Mouse (Mus musculus) adrenal gland, postnatal 10 days (tissue): Measurements from ENCODE around the gene Pfn1. TPM values are rescaled to one million over a fixed set of nuclear protein-coding genes. Genes with fewer than 3 reads are reported as not detected.

Experiments used
- DNase-seq: peaks from one replicate; pipeline ENCODE4 v3.0.0; 2021; ENCODE audit warnings: mixed read lengths
- total RNA-seq, 2 experiments: library from RNA; stranded (reverse); gene quantifications; 2 replicates each; pipeline ENCODE4 v1.2.3; 2021

Gene Pfn1
- total RNA-seq, 2 experiments from 2014 or later = 677 to 708 TPM

DNA sequence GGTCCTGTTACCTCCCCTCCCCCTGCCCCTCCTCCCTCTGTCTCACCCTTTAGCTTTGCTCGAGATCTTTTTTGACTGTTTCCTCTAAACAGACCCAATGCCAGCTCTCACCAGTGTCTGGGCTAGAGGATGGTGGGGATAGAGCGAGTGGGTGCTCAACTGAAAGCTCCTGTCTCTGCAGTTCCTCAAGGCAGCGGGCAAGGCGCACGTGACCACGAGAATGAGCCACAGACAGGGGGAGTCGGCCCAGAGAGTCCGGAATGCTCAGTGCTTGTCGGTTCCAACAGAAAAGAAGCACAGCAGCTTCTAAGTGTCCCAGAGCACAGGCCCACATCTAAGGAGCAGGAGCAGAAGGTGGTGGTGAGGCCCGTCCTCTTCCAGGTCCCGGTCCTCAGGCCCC is 20.1 kb upstream of the Pfn1 start:
- DNase-seq = no peak

DNA sequence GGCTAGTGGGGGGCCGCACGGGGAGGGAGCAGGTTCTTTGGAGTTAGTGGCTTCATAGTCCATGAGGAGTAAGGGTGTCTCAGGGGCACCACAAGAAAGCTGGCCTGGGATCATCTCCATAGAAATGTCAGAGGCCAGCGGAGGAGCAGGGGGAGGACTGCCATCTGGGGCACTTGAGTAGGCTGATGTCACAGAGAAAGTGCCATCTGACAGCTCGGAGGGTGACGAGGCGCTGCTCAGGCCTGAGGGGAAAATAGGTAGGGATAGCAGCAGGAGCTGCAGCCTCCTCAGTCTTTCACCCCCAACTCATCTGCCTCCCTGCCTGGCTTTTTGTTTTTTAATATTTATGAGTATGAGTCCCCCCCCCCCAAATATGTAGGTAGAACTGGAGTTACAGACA is 19.6 kb upstream of the Pfn1 start:
- no peak for DNase-seq

DNA sequence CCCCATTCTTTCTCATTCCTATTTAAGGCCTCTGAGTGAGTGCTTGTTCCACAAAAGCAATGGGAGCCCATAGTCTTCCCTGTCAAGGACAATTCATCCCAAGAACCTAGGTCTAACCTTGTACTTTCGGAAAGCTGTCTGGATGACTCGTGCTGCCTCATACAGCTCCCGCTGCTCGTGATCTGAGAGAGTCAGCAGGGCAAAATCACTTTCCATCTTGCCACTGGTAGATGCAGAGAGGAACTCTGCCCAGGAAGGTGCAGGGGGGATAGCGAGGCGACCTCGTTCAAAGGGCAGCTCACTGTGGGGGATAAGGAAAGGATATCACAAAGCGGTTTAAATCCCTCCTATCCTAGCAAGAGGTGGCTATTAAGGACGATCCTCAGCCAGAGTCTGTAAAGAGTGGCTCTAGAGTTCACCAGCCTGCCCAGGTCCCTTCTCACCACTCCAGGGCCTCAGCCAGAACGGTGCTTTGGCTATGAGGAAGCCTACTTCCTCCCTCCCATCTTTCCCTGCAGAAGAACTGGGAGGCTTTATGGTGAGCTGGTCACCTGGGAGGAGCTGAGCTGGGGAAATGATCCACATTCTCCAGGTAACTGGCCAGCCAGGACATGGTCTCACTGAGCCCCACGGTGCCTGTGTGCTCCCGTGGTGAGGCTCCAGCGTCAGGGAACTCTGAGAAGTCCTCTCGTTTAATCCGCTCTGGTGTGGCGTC is 17.0 kb upstream of the Pfn1 start:
- peak; percentile 48 for DNase-seq

DNA sequence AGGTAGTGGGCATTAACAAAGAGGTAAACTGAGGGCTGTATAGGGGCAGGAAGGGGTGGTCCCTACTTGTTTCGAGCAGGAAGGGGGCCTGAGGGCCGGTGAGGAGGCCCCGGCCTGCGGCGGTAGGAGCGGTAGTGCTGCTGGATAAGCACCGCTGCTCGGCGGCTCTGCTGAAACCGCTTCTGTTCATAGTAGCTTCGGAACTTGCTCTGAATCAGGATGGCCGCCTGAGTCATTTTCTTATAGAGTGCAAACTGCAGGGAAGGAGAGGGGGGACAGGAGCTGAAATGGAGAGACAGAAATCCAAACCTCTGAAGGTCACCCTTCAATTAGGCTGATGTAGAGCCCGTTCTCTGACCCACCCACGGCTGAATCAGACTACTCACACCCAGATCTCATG is 16.0 kb upstream of the Pfn1 start:
- DNase-seq = peak; percentile 57

DNA sequence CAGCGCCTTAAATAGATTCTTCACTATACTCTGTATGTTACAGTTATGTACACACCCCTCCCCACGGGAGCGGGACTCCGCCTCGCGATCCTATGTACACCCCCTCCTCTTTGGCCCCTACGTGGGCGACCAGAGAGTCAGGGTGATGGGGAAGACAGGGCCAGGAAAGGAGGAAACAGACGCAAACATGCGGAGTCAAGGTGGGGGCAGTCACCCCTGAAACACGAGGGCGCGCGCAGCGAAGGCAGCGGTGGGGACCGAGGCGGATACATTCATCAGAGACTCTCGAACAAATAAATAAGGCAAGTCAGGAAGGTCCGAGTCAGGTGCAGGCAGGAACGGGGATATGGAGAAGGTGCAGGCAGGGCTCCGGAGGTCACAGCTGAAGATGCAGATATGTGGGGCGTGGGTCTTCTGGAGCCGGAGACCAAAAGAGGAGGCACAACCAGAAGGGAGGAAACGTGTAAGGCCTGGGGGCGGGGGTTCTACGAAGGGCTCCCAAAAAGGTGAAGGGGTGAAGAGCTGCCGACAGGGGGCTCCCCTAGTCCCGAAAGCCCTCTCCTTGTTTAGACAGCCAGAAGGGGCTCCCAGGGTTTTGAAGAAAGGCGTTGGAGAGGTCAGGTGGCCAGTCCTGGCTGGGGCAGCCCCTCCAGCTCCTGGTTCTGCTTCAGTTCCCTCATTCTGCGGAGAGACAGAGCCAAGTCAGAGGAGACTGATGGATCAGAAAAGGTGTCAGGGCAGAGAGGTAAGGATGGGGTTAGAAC is 15.3 kb upstream of the Pfn1 start:
- DNase-seq = peak; percentile 83

DNA sequence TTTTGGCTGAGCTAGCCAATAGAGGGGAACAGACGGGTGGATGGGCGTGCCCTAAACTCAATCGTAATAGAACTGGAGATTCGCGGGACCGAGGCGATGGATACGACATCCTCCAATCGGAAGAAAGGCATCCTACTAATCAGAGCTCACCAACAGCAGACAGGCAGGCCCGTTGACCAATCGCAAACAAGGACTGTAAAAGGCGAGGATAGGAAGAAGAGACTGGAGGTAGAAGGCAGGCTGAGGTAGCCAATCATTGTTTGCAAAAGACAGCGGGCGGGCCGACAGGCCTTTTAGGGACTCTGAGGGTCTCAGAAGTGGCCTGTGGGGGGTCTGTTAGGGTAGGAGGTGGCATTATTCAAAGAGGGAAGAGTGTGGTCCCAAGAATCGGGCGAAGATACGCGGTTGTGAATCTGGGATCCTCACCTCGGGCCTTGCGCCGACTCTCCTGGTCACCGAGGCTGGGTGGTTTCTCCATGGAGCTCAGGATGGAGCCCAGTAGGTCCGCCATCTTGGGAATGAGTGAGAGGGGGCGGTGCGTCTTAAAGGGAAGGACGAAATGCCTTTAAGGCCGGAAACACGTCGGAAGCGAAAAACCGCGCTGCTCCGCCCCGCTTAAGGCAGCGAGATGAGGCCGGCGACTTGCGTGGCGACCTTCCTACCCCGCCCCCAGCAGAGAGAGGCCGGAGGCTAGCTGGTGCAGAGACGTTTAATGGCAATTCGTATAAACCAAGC is 14.5 kb upstream of the Pfn1 start, which contains the start of gene Spag7:
Spag7 (minus strand) TSS at position 646 of the 735 bp plus-strand sequence.
- peak; percentile 96 for DNase-seq

DNA sequence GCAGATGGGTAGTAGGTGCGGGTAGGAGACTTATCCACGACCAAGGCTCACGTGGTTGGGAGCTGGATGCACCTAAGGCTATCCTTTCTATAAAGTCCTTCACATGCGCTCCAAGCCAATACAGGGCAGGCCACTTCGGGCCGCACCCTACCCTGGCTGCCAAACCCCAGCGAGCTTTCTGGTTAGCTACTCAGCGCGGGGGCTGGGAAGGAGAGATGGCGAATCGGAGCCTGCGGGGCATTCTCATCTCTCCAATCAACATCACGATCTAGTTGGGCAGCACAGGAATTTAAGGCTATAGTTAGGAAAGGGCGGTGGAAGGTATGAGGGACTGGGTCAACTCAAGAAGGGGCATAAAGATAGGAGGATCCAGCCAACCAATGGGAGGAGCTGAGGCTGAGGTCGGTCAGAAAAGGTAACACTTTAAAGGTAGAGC is 13.9 kb upstream of the Pfn1 start:
- peak; percentile 79 for DNase-seq

DNA sequence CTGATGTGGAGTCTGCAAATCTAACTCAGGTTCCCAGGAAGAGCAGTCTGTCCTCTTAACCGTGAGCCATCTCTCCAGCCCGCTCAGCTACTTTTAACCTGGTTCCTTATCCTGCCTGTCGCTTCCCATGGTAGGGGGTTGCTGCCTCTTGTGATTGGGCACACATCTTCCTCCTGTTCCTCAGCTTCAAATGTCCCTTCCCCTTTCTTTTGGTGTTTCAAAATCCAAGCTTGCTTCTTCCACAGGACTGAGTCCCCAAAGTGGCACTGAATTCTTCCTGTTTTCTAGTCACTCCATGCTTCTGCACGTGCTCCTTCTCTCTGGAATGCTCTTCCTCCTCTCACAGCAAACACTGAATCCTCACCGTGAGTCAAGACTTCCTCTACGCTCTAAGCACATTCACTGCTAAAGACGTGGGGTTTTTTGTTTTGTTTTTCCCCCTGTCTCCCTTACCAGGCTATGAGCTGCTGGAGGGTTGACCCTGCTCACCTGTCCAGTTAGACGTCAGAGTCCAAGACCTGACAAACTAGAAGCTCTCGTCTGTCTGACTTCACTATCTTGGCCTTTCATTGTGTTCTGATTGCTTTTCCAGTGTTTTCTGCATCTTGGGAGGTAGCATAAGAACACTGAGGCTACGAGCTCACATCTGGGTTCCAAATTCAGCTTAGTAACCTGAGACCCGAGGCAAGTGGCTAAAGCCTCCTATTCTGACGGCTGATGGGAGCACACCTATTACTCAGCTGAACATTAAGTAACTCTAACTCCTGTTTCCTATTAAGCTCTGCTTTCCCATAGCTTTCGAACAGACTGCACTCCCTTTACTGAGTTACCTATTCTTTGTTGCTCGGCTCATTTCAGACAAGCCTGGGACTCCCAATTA is 13.1 kb upstream of the Pfn1 start:
- no peak for DNase-seq

DNA sequence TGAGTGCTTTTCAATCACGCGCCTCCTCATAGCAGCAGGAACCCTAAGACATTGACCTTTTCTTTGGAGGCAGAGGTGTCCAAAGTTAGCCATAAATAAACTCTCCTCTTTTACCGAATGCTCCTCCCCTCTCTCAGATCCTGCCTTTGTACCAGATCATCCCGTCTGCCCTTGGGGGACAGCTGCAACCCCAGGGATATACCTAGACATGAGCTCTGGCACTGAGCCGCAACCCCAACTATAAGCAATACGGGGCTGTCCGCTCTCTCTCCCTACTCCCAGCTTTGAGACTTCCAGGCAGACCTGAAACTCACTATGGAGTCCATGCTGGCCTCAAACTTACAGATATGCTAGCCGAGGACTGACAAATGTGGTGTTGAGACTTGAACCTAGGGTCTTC is 12.2 kb upstream of the Pfn1 start:
- DNase-seq = no peak

DNA sequence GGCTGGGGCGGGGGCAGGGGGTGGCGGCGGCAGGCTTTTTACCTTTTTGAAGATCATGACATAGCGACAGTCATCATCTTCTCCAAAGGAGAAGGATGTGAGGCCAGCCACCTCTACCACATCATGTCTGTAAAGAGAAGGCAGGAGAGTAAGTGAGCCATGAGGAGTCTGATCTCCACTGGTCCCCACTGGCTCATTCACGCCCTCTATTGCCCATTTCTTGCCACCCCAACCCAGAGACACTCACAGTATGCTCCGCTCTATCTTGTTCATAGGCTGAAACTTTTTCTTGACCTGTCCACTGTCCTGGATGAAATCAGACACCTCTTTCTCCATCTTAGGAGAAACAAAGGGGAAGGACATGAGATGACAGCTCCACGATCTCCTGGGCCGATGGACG is 10.3 kb upstream of the Pfn1 start:
- DNase-seq = no peak

DNA sequence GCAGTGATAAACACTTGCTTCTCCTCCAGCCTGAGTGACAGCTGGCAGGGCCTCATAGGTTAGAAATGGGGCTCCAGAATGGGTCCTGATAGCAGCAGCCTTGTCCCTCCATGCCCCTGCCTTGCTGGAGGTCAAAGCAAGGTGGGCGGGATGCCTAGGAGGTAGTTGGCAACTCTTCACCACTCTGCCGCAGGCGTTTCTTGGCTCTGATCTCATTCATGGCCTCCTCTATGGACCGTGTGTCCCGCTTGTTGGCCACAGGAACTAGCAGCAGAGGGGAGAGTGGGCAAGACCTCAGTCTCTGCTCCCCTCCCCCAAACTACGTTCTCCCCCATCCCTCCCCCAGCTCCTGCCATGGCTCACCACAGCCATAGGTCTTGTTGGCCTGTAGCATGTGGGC is 9.5 kb upstream of the Pfn1 start:
- DNase-seq = no peak

DNA sequence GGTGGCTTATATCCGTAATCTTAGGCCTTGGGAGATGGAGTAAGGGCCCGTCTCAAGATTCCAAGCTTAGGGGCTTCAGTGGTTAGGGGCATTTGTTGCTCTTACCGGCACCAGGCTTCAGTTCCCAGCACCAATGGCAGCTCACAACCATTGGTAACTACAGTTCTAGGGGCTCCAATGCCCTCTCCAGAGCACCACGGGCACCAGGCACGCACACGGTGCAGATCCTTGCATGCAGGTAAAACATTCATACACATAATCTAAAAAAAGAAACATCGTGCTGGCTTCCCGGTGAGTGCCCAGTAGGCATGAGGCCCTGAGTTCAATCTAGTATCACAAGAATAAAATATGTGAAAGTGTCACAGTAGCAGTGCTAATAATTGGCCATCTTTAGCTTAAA is 8.7 kb upstream of the Pfn1 start:
- no peak for DNase-seq

DNA sequence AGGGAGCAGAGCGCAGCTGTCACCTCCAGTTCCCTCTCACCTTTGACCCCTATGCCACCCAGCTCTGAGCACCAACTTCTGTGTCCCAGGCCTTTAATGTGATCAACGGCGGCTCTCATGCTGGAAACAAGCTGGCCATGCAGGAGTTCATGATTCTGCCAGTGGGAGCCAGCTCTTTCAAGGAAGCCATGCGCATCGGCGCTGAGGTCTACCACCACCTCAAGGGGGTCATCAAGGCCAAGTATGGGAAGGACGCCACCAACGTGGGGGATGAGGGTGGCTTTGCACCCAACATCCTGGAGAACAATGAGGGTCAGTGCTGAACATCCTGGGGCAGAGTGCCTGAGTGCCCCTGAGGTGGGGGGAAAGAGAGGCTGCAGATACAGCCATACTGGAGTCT is 6.1 kb upstream of the Pfn1 start:
- no peak for DNase-seq

DNA sequence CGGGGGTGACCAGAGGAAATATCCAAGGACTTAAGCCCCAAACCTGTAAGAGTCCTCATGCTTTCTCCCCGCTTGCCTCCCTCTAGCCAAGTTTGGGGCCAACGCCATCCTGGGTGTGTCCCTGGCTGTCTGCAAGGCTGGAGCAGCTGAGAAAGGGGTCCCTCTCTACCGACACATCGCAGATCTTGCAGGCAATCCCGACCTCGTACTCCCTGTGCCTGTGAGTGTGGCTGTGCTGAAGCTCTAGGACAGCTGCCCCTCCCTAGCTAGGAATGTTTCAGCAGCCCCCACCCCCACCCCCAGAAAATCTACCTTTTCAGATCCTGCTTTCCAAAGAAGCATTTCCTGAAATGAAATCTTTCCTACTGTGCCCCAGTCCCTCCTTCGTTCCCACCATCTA is 4.5 kb upstream of the Pfn1 start:
- no peak for DNase-seq

DNA sequence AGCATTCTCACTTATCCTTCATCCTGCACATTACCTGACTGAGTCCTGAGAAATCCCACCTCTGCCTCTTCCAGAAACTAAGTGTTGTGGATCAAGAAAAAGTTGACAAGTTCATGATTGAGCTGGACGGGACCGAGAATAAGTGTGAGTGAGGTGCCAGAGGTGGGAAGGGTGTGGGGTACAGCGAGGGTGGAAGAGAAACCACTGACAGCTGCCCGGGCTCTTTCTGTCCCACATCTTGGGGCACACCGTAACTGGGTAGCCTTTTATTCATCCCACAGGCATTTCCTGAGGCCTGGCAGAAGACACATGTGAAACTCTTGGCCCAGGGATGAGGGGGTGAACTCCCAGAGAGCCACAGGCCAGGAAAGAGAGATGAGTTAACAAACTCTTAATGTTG is 4.1 kb upstream of the Pfn1 start:
- DNase-seq = no peak

DNA sequence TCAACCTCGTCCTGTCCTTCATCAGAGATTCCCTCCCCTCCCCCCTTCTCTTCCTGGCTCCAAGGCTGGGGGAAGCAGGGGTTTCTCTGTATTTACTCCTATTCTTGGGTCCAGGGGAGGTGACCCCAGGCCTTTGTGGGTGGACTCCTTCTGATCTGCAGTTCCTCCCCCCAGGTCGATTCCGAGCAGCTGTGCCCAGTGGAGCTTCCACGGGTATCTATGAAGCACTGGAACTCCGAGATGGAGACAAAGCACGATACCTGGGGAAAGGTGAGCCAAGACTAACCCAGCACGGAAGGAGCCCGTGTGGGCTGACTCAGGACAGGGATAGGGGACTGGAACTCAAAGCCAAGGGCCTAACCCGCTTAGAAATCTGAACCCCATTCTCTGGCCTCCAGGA is 3.5 kb upstream of the Pfn1 start:
- no peak for DNase-seq

DNA sequence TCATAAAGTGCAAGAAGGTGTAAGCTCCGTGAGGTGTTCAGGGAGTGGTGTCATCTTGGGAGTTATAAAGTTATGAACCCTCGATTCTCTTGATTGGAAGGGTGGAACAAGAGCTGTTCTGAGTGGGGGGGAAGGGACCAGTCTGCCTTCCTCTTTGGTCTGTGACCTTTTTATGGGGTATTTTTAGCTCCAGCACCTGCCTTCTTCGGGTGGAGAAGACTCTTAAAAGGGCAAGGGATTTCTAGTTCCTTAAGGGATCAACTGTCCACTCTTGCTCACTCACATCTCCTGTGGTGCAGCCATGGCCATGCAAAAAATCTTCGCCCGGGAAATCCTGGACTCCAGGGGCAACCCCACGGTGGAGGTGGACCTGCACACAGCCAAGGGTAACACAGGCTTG is 3.1 kb upstream of the Pfn1 start:
- DNase-seq = no peak

DNA sequence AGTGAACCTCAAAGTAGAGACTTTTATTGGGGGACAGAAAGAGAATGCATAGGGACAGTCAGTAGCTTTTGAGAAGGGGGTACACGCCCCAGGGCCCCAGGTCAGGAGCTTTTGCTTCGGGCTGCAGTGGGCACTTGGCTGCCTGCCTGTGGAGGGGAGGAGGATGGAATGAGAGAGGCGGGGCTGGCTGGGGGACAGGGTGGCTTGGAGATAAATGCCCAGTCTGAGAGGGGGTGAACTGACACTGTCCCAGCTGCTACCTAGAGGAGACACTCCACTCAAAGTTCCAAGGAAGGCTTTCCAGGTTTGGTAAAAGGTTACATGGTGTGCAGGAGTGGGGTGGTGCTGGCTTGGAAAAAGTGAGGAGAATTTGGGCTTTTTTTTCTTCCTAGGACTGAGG is 2.5 kb upstream of the Pfn1 start, which contains the start of gene Eno3:
Eno3 (plus strand) TSS at position 239 of the 400 bp plus-strand sequence.
- peak; percentile 46 for DNase-seq

DNA sequence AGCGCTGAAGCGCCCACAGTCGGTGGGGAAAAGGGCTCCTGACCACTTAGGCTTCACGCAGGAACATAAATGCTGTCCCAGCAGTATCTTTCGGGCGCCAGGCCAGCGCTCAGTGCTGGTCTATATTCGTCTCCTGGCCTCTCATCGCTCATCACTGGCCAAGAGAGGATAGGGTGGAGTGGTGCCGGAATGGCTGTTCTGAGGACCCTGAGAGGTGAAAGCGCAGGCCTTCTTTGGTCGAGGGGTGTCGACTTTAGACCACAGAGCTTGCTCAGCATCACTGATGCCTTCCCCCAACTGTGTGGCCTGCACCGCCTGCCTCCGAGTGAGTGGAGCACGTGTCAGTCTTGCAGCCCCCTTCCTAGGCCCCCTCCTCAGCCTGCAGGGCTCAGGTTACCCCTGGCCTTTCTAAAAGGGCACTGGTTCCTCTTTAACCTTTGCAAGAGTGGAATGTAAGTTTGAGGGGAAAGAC is 2.0 kb upstream of the Pfn1 start:
- peak; percentile 60 for DNase-seq

DNA sequence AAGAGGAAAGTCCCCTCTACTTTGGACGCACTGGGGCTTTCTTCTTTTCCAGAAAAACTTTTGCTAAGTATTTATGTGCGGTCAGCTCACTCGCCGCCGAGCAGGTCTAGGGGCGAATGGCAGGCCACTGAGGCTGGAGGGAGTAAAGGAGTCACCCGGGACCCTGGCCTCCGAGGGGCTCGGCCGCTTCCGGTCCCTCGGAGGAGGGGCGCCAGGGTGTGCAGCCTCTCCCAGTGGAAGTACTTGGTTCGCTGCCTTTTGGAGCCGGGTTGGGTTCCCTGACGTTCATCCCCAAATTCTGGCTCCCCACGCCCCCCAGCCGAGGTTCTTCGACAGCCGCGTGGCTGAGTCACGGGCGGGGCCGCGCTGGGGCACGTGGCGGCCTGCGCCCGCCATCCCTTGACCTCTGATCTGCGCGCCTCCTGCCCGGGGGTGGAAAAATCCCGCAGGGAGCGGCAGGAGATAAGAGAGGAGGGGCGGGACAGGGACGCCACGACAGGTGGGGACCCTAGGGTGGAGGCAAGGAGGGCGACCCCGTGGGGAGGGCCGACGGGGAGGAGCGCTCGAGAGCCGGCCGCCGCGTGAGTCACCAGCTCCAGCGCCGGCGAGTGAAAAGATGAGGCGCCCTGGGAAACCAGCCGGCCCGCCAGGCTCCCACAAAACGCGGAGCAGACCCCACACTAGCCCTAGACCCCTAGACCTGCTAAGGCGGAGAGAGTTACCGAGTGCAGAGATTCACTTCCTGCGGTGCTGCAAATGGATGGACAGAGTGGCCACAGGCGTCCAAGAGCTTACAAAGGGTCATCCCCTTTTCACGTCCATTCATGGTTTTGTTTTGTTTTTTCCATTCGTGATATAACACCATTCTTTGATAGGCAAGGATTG is 1.4 kb upstream of the Pfn1 start:
- peak; percentile 73 for DNase-seq
